Mouse (Mus musculus): ENCODE data around the gene Gdf15.

DNA sequence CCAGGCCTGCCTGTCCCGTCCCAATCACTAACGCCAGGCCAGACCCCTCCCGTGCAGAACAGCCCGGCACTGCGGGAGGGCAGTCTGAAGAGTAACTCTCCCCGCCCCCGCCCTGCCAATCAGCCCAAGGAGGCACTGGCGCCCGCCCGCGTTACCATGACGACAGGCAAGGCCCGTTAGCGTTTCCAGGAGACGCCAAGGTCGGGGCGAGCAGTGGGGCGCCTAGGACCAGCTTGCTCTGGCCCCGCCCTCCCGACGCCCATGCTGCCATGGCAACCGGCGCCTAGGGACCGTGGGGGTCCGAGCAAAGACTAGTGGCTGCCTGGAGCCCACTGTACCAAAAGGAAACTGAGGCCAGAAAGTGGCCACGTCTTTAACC is 31.0 kb downstream of the Gdf15 start:
- no peak for TF ChIP-seq CTCF (IDR thresholded peaks at IDR 0.05; ENCODE audit: borderline replicate concordance, insufficient read depth, low read length)
- TF ChIP-seq POLR2A (IDR thresholded peaks at IDR 0.05; ENCODE audit: low read depth, low read length) = no peak
